Mouse (Mus musculus) kidney, adult 2 months (tissue): Measurements from ENCODE around the gene Elp1.

Source experiments
- CTCF ChIP-seq: fragments of 200-500 bp; conservative IDR thresholded peaks from 2 replicates; pipeline ENCODE4 v1.5.1; 2011; ENCODE audit warnings: low read depth, mild to moderate bottlenecking, control low read depth, low read length, moderate library complexity, mixed read lengths; ENCODE audit not compliant: insufficient read depth, insufficient read length
- POLR2A ChIP-seq: fragments of 200-500 bp; IDR thresholded peaks from one replicate; pipeline ENCODE4 v1.6.1; 2011; ENCODE audit warnings: low read depth, low read length, control low read depth

- TF ChIP-seq CTCF (no peak), POLR2A (no peak)
Measured at GRCm38 (mm10) chr4:56812096-56812495, 10.0 kb upstream of the Elp1 start.
